Mouse (Mus musculus): ENCODE results near the gene Sptbn1.

Gene Sptbn1

GRCm38 (mm10) chr11:30118038-30118437, 149.9 kb downstream of the Sptbn1 start:
- DNase-seq, result no peak

- DNase-seq, result no peak
Observed at GRCm38 (mm10) chr11:30113631-30114030, 154.3 kb downstream of the Sptbn1 start.

- DNase-seq, result no peak
Observed at GRCm38 (mm10) chr11:30110634-30111033, 157.3 kb downstream of the Sptbn1 start.

GRCm38 (mm10) chr11:30104177-30104576, 163.8 kb downstream of the Sptbn1 start:
- no peak for DNase-seq

GRCm38 (mm10) chr11:30102594-30102993, 165.4 kb downstream of the Sptbn1 start:
- no peak for DNase-seq

- DNase-seq, result no peak
Observed at GRCm38 (mm10) chr11:30101796-30102195, 166.2 kb downstream of the Sptbn1 start.

GRCm38 (mm10) chr11:30101162-30101561, 166.8 kb downstream of the Sptbn1 start:
- DNase-seq, result no peak

GRCm38 (mm10) chr11:30099916-30100315, 168.1 kb downstream of the Sptbn1 start:
- DNase-seq, result no peak

GRCm38 (mm10) chr11:30095212-30095773, 172.7 kb downstream of the Sptbn1 start:
- no peak for DNase-seq

GRCm38 (mm10) chr11:30091892-30092291, 176.1 kb downstream of the Sptbn1 start:
- no peak for DNase-seq

GRCm38 (mm10) chr11:30085114-30085513, 182.9 kb downstream of the Sptbn1 start:
- DNase-seq, result no peak

GRCm38 (mm10) chr11:30057299-30057698, 210.7 kb downstream of the Sptbn1 start:
- no peak for DNase-seq
